Mouse (Mus musculus): Measurements from ENCODE around the gene Gzmk.

- TF ChIP-seq CTCF (IDR thresholded peaks at IDR 0.05; ENCODE audit: control insufficient read depth, insufficient read depth, low read length) (no peak), POLR2A (IDR thresholded peaks at IDR 0.05; ENCODE audit: borderline replicate concordance, control insufficient read depth, low read depth, low read length) (no peak)
Measured at GRCm38 (mm10) chr13:113174162-113174561, 51.5 kb downstream of the Gzmk start.

All from bone marrow, adult 2 months (tissue).